Mouse (Mus musculus) hindbrain, postnatal 0 days (tissue): Measurements from ENCODE around the gene Spata25. TPM values are rescaled to one million over a fixed set of nuclear protein-coding genes. Genes with fewer than 3 reads are reported as not detected.
"Not testable (repeated sequence)": the region's sequence is repeated elsewhere in the genome, so short reads cannot be mapped to it uniquely, and the experiment has no call there.

Source experiments
- ATAC-seq: fragments of 200-750 bp; cut with Nextera tagmentation; 2 replicates; pipeline ENCODE4 v1.8.0; 2017; ENCODE audit warnings: mild to moderate bottlenecking, moderate TSS enrichment, moderate library complexity
- DNase-seq: peaks from one replicate; pipeline ENCODE4 v3.0.0-alpha.2; 2015; ENCODE audit warnings: low spot score
- H3K27ac ChIP-seq: fragments of 300-500 bp; sonication (generic); 2 replicates; pipeline ENCODE4 v1.5.1; 2014; ENCODE audit warnings: mild to moderate bottlenecking
- H3K27me3 ChIP-seq: fragments of 300-500 bp; sonication (generic); 2 replicates; pipeline ENCODE4 v1.6.1; 2014; ENCODE audit warnings: low read length, mixed read lengths; ENCODE audit not compliant: insufficient read depth
- H3K36me3 ChIP-seq: fragments of 300-500 bp; sonication (generic); 2 replicates; pipeline ENCODE4 v1.6.1; 2014; ENCODE audit warnings: low read length, mixed read lengths; ENCODE audit not compliant: insufficient read depth
- H3K4me1 ChIP-seq: fragments of 300-500 bp; sonication (generic); 2 replicates; pipeline ENCODE4 v1.6.1; 2014; ENCODE audit warnings: antibody characterized with exemption, low read length, mixed read lengths; ENCODE audit not compliant: insufficient read depth
- H3K4me2 ChIP-seq: fragments of 300-500 bp; sonication (generic); 2 replicates; pipeline ENCODE4 v1.6.1; 2014; ENCODE audit warnings: low read depth, mild to moderate bottlenecking, low read length, moderate library complexity, mixed read lengths
- H3K4me3 ChIP-seq: fragments of 300-500 bp; sonication (generic); 2 replicates; pipeline ENCODE4 v1.5.1; 2014; ENCODE audit warnings: low read length
- H3K9ac ChIP-seq: fragments of 300-500 bp; sonication (generic); replicated peaks from 2 replicates; pipeline ENCODE4 v1.6.1; 2014; ENCODE audit warnings: mild to moderate bottlenecking, low read length, moderate library complexity, mixed read lengths
- H3K9me3 ChIP-seq: fragments of 300-500 bp; sonication (generic); 2 replicates; pipeline ENCODE4 v1.6.1; 2016; ENCODE audit warnings: low read length, mixed read lengths
- CTCF ChIP-seq: IDR thresholded peaks from 2 replicates; pipeline ENCODE4 v1.5.1; 2016; ENCODE audit warnings: antibody characterized with exemption, control low read depth, low read depth
- WGBS: fragments of 180-500 bp; shearing (Covaris S2); extraction: QIAGEN DNeasy Blood & Tissue Kit; methylation state at CpG from one replicate; pipeline ENCODE4 v1.1.7; 2014; 5-methylcytosine and 5-hydroxymethylcytosine counted together
- polyA plus RNA-seq: library from polyadenylated mRNA; unstranded; fragments of >200 nt; fragmentation: Nextera tagmentation; extraction: Ambion mirVana; gene quantifications from 2 replicates; pipeline ENCODE4 v1.2.1, GENCODE M21; 2015
- total RNA-seq: library from RNA; depleted of rRNA; stranded (reverse); fragments of >200 nt; gene quantifications from 2 replicates; pipeline ENCODE4 v1.2.3, GENCODE M21; 2014

The Spata25 gene
- total and polyA plus RNA-seq, 2 experiments from 2014 or later: not detected

GRCm38 (mm10) chr2:164800252-164801004 lies 27.9 kb downstream of the Spata25 start:
- no peak for TF ChIP-seq CTCF
- DNase-seq: no peak
- H3K9me3 ChIP-seq: no peaks in the 10 kb centered on the region
- 91% methylated on average over 13 of the region's 13 CpGs for WGBS
- H3K4me1 ChIP-seq: peaks cover 4% of the 10 kb centered on the region; the same call in 1 of the 2 replicates
- no peaks in the 10 kb centered on the region for H3K27me3 ChIP-seq
- H3K9ac ChIP-seq: no peak overlapping the region
- H3K4me3 ChIP-seq: no peak overlapping the region
- no peak overlapping the region for H3K27ac ChIP-seq
- H3K4me2 ChIP-seq: no peak overlapping the region
- H3K36me3 ChIP-seq: peaks cover 20% of the 10 kb centered on the region; the same call in 1 of the 2 replicates
- ATAC-seq: no peak

- peak; percentile 33 for DNase-seq
- peak; percentile 44 for TF ChIP-seq CTCF
- not testable (repeated sequence) for H3K9me3 ChIP-seq, H3K9ac ChIP-seq, H3K27me3 ChIP-seq, H3K4me3 ChIP-seq, H3K27ac ChIP-seq, ATAC-seq, H3K4me1 ChIP-seq, H3K4me2 ChIP-seq
- 84% methylated on average over 6 of the region's 6 CpGs for WGBS
- H3K36me3 ChIP-seq: peaks cover 27% of the 10 kb centered on the region; the same call in 1 of the 2 replicates
These were observed 29.8 kb downstream of the Spata25 start for GRCm38 (mm10) chr2:164798554-164798953.

GRCm38 (mm10) chr2:164795868-164796267 lies 32.5 kb downstream of the Spata25 start:
- DNase-seq: no peak
- 86% methylated on average over 4 of the region's 4 CpGs for WGBS
- H3K36me3 ChIP-seq: peaks cover 39% of the 10 kb centered on the region; the same call in 1 of the 2 replicates
- no peak for TF ChIP-seq CTCF
- H3K9me3 ChIP-seq: no peaks in the 10 kb centered on the region
- H3K4me3 ChIP-seq: no peak overlapping the region
- H3K27ac ChIP-seq: no peak overlapping the region
- no peak overlapping the region for H3K4me2 ChIP-seq
- H3K27me3 ChIP-seq: no peaks in the 10 kb centered on the region
- no peak for ATAC-seq
- H3K4me1 ChIP-seq: no peaks in the 10 kb centered on the region
- H3K9ac ChIP-seq: no peak overlapping the region

- TF ChIP-seq CTCF: peak; percentile 90
- no peak overlapping the region for H3K4me2 ChIP-seq
- H3K27ac ChIP-seq: no peak overlapping the region
- DNase-seq: peak; percentile 96
- H3K9me3 ChIP-seq: no peaks in the 10 kb centered on the region
- H3K27me3 ChIP-seq: no peaks in the 10 kb centered on the region
- no peak overlapping the region for H3K9ac ChIP-seq
- ATAC-seq: peak; percentile 58
- H3K4me3 ChIP-seq: no peak overlapping the region
- no peaks in the 10 kb centered on the region for H3K4me1 ChIP-seq
- WGBS: 30% methylated on average over 5 of the region's 5 CpGs
- H3K36me3 ChIP-seq: peaks cover 40% of the 10 kb centered on the region; the same call in 1 of the 2 replicates
These were observed 34.0 kb downstream of the Spata25 start for GRCm38 (mm10) chr2:164794293-164794692.

GRCm38 (mm10) chr2:164793772-164794171 lies 34.6 kb downstream of the Spata25 start:
- 0 out of 2 replicates have a peak overlapping the region, but pooled peaks have one; percentile 22 for H3K27ac ChIP-seq
- no peaks in the 10 kb centered on the region for H3K4me1 ChIP-seq
- no peak overlapping the region for H3K9ac ChIP-seq
- 90% methylated on average over 2 of the region's 2 CpGs for WGBS
- no peak for ATAC-seq
- TF ChIP-seq CTCF: no peak
- peaks cover 40% of the 10 kb centered on the region; the same call in 1 of the 2 replicates for H3K36me3 ChIP-seq
- no peak overlapping the region for H3K4me3 ChIP-seq
- no peaks in the 10 kb centered on the region for H3K9me3 ChIP-seq
- DNase-seq: peak; percentile 39
- no peak overlapping the region for H3K4me2 ChIP-seq
- no peaks in the 10 kb centered on the region for H3K27me3 ChIP-seq

- Histone ChIP-seq H3K9me3 (no peaks in the 10 kb centered on the region), H3K4me2 (no peak overlapping the region), H3K27ac (peak overlapping the region; percentile 22; the same call in 1 of the 2 replicates), H3K4me1 (no peaks in the 10 kb centered on the region), H3K36me3 (peaks cover 40% of the 10 kb centered on the region; the same call in 1 of the 2 replicates), H3K4me3 (no peak overlapping the region), H3K27me3 (no peaks in the 10 kb centered on the region), H3K9ac (no peak overlapping the region)
- peak; percentile 64 for DNase-seq
- TF ChIP-seq CTCF: peak; percentile 78
- peak; percentile 13; the same call in 1 of the 2 replicates for ATAC-seq
- 79% methylated on average over 3 of the region's 3 CpGs for WGBS
These were observed 35.1 kb downstream of the Spata25 start for GRCm38 (mm10) chr2:164793236-164793635.
